Mouse (Mus musculus): ENCODE data around the gene Sars. TPM values are rescaled to one million over a fixed set of nuclear protein-coding genes. Genes with fewer than 3 reads are reported as not detected.

Gene Sars
- polyA plus RNA-seq, 1 experiment = 272 TPM

- Histone ChIP-seq H3K36me3 (ENCODE audit: control insufficient read depth, insufficient read depth) (peaks cover 41% of the 10 kb centered on the region), H3K4me3 (ENCODE audit: insufficient read depth, poor library complexity, severe bottlenecking) (no peak overlapping the region), H3ac (ENCODE audit: control insufficient read depth, insufficient read length, low read depth) (no peak overlapping the region), H3K79me2 (ENCODE audit: control insufficient read depth, insufficient read depth) (no peaks in the 10 kb centered on the region), H3K27me3 (ENCODE audit: control insufficient read depth, insufficient read depth, insufficient read length) (no peaks in the 10 kb centered on the region), H3K79me3 (ENCODE audit: low read depth) (no peaks in the 10 kb centered on the region)
- TF ChIP-seq USF1 (IDR thresholded peaks at IDR 0.05; ENCODE audit: low read depth) (no peak), MYOD1 (IDR thresholded peaks at IDR 0.05; ENCODE audit: control insufficient read depth, insufficient read length, low read depth) (no peak), FOSL1 (IDR thresholded peaks at IDR 0.05; ENCODE audit: insufficient read depth, low read length, poor library complexity, severe bottlenecking) (no peak), CTCF (IDR thresholded peaks at IDR 0.05; ENCODE audit: control insufficient read depth, insufficient read depth, insufficient read length) (no peak), MAX (IDR thresholded peaks at IDR 0.05) (no peak), MYOG (IDR thresholded peaks at IDR 0.05; ENCODE audit: control insufficient read depth, extremely low read depth, insufficient read length) (no peak), CEBPB (IDR thresholded peaks at IDR 0.05; ENCODE audit: low read depth) (no peak)
Measured at GRCm38 (mm10) chr3:108423844-108424801, 20.9 kb downstream of the Sars start.

DNA sequence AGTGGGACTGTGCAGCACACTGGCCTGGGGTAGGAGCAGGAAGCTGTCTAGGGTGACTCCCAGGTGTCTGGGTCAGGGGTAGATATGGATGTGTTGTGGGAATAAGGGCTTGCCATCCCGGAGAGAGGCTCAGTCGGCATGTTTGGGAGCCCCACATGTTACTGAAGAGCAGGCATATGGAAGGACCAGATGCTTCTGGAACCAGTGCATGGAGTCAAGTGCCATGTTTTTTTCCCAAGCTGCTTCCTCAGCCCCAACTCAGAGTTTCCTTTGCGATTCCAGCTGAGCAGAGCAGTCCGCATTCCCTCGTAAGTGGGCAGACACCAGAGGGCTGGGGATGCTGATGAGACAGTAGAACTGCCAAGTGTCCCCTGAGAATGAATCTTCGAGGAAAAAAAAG lies 22.0 kb downstream of the Sars start:
- Histone ChIP-seq H3K79me3 (ENCODE audit: low read depth) (no peaks in the 10 kb centered on the region), H3ac (ENCODE audit: control insufficient read depth, insufficient read length, low read depth) (no peak overlapping the region), H3K4me3 (ENCODE audit: insufficient read depth, poor library complexity, severe bottlenecking) (no peak overlapping the region), H3K79me2 (ENCODE audit: control insufficient read depth, insufficient read depth) (no peaks in the 10 kb centered on the region), H3K27me3 (ENCODE audit: control insufficient read depth, insufficient read depth, insufficient read length) (no peaks in the 10 kb centered on the region), H3K36me3 (ENCODE audit: control insufficient read depth, insufficient read depth) (peaks cover 30% of the 10 kb centered on the region)
- no peak for TF ChIP-seq USF1 (IDR thresholded peaks at IDR 0.05; ENCODE audit: low read depth)
- no peak for TF ChIP-seq CEBPB (IDR thresholded peaks at IDR 0.05; ENCODE audit: low read depth)
- no peak for TF ChIP-seq MAX (IDR thresholded peaks at IDR 0.05)
- no peak for TF ChIP-seq FOSL1 (IDR thresholded peaks at IDR 0.05; ENCODE audit: insufficient read depth, low read length, poor library complexity, severe bottlenecking)
- TF ChIP-seq MYOD1 (IDR thresholded peaks at IDR 0.05; ENCODE audit: control insufficient read depth, insufficient read length, low read depth) = no peak
- TF ChIP-seq CTCF (IDR thresholded peaks at IDR 0.05; ENCODE audit: control insufficient read depth, insufficient read depth, insufficient read length) = no peak
- TF ChIP-seq MYOG (IDR thresholded peaks at IDR 0.05; ENCODE audit: control insufficient read depth, extremely low read depth, insufficient read length) = no peak

DNA sequence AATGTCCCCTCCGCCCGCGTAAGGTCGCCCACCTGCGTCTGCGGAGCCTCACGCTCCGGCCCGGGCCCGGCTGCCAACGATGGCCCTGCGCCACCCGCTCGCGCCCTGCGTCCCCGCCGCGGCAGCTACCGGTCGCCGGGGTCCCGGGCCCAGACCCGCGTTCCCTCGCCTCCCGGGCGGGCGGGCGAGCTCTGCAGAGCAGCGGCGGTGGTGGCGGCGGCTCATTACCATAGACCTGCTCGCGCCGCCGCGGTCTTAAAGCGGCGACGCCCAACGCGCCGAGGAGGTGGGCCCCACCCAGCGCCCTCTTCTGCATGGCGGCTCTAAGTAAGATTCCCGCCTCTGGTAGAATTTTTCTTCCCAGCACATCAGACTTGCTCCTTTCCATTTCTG lies 29.2 kb downstream of the Sars start:
- TF ChIP-seq CEBPB (IDR thresholded peaks at IDR 0.05; ENCODE audit: low read depth) (no peak), MAX (IDR thresholded peaks at IDR 0.05) (no peak), MYOG (IDR thresholded peaks at IDR 0.05; ENCODE audit: control insufficient read depth, extremely low read depth, insufficient read length) (no peak), USF1 (IDR thresholded peaks at IDR 0.05; ENCODE audit: low read depth) (no peak), FOSL1 (IDR thresholded peaks at IDR 0.05; ENCODE audit: insufficient read depth, low read length, poor library complexity, severe bottlenecking) (no peak), CTCF (IDR thresholded peaks at IDR 0.05; ENCODE audit: control insufficient read depth, insufficient read depth, insufficient read length) (no peak), MYOD1 (IDR thresholded peaks at IDR 0.05; ENCODE audit: control insufficient read depth, insufficient read length, low read depth) (no peak)
- Histone ChIP-seq H3K4me3 (ENCODE audit: insufficient read depth, poor library complexity, severe bottlenecking) (no peak overlapping the region), H3K36me3 (ENCODE audit: control insufficient read depth, insufficient read depth) (no peaks in the 10 kb centered on the region), H3ac (ENCODE audit: control insufficient read depth, insufficient read length, low read depth) (no peak overlapping the region), H3K27me3 (ENCODE audit: control insufficient read depth, insufficient read depth, insufficient read length) (peaks cover 36% of the 10 kb centered on the region), H3K79me3 (ENCODE audit: low read depth) (no peaks in the 10 kb centered on the region), H3K79me2 (ENCODE audit: control insufficient read depth, insufficient read depth) (no peaks in the 10 kb centered on the region)

DNA sequence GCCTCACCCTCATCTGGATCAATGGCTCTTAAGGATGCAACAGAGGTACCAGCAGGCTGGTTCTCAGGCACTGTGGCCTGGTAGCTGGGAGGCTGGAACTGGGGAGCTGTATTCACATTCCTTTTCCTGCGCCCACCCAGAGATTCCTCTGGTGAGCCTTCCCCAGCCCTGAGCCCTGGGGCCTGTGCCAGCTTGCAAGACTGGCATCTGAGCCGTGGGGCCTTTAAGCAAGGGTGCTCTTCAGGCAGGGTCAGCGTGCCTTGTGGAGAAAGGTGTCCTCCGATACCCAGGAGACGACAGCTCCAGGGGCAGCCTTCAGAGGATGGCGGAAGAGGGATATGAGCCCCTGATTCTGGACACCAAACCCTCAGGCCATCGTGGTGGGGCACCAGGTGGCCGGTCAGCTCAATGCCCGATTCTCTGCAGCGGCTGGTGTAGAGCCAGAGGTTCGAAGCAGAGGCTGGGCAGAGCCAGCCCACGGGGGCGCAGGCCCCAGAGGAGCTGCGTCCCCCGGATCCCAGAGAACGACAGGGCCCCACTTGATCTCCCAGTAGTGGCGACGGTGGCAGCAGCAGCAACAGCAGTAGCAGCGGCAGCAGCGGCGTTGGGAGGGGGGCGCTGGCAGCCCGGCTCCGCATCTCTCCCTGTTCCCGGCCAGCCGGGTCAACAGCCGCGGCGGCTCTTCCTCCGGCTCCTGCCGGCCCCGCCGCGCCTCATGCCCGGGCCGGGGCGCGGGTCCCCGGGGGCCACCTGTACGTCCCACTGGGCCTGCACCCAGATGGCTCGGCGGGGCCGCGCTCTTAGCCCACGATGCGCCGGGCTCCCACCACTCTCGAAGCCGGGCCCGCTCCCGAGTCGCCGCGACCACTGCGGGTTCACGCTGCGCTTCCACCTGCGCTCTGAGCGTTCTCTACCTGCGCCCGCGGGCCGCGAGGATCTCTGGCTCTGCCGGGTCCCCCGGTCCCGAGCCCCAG lies 29.9 kb downstream of the Sars start, which contains the start of gene Celsr2:
Celsr2 (minus strand) TSS at position 696 of the 974 bp plus-strand sequence.
- peaks cover 43% of the 10 kb centered on the region for H3K27me3 ChIP-seq (ENCODE audit: control insufficient read depth, insufficient read depth, insufficient read length)
- H3K79me2 ChIP-seq (ENCODE audit: control insufficient read depth, insufficient read depth) = no peaks in the 10 kb centered on the region
- H3K79me3 ChIP-seq (ENCODE audit: low read depth) = no peaks in the 10 kb centered on the region
- no peak within 1 kb of the TSS for H3K4me3 ChIP-seq (ENCODE audit: insufficient read depth, poor library complexity, severe bottlenecking)
- H3ac ChIP-seq (ENCODE audit: control insufficient read depth, insufficient read length, low read depth) = no peak within 1 kb of the TSS
- no peak for TF ChIP-seq MAX (IDR thresholded peaks at IDR 0.05)
- TF ChIP-seq CTCF (IDR thresholded peaks at IDR 0.05; ENCODE audit: control insufficient read depth, insufficient read depth, insufficient read length) = no peak
- TF ChIP-seq FOSL1 (IDR thresholded peaks at IDR 0.05; ENCODE audit: insufficient read depth, low read length, poor library complexity, severe bottlenecking) = no peak
- TF ChIP-seq MYOD1 (IDR thresholded peaks at IDR 0.05; ENCODE audit: control insufficient read depth, insufficient read length, low read depth) = no peak
- TF ChIP-seq MYOG (IDR thresholded peaks at IDR 0.05; ENCODE audit: control insufficient read depth, extremely low read depth, insufficient read length) = no peak
- no peak for TF ChIP-seq CEBPB (IDR thresholded peaks at IDR 0.05; ENCODE audit: low read depth)
- TF ChIP-seq USF1 (IDR thresholded peaks at IDR 0.05; ENCODE audit: low read depth) = no peak
- no peaks in the 10 kb centered on the region for H3K36me3 ChIP-seq (ENCODE audit: control insufficient read depth, insufficient read depth)

Data from C2C12 (cell line).